Mouse (Mus musculus) testis, postnatal 14 days (tissue): Measurements from ENCODE around the gene Neurl2.
"Not testable (repeated sequence)": the region's sequence is repeated elsewhere in the genome, so short reads cannot be mapped to it uniquely, and the experiment has no call there.

Source experiments
- DNase-seq: peaks from one replicate; pipeline ENCODE4 v3.0.0; 2021; ENCODE audit warnings: low spot score

The Neurl2 gene

DNA sequence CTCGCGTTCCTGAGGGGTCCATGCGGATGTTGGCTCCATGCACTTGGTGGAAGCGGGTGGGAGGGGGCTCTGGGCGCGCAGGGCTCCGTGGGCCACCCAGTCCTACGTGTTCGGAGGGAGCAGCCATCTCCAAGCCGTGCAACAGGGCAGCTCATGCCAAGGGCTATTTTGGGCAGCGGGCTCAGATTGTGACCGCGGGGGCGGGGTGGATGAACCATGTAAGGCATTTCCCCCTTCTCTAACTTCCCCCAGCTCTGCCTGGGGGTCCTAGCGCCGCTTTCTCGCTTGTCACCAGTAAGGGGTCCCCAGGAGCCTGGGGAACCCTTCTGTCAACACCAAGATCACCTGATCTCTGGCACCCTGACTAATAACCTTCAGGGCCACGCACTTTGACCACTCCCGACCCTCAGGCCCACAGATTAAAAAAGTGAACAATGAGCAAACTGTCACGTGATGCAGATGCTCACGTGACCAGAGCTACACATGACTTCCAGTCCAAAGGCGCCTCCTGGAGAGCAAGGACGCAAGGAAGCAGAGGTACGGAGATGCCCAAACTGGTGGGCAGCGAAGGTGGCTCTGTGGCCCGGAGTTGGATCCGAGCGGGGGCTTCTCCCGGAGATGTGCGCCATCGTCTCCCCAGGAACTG is at the start of gene Neurl2:
Gene Neurl2, minus strand, starts transcription at position 143 of the 646 bp plus-strand sequence.
- DNase-seq = peak; percentile 86

DNA sequence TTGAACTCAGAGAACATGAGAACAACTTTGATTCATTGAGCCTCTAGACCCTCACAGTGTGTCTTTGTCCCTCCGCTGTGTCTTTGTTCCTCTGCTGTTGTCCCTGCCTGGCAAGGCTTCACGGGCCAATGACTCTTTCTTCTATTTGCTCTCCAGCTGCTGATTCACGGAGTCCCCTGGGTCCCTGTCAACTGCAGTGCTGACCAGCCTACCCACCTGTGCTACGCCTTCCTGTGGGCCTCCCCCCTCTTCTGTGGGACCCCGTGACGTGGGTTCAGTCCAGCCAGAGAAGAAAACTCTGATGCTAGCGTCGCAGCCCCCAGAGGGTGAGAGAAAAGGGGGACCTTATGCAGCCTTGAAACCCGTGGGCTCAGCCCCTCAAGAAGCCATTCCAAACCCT is 49.4 kb upstream of the Neurl2 start:
- no peak for DNase-seq

- DNase-seq = peak; percentile 93
Observed at GRCm38 (mm10) chr2:164879568-164880277, 46.5 kb upstream of the Neurl2 start.

DNA sequence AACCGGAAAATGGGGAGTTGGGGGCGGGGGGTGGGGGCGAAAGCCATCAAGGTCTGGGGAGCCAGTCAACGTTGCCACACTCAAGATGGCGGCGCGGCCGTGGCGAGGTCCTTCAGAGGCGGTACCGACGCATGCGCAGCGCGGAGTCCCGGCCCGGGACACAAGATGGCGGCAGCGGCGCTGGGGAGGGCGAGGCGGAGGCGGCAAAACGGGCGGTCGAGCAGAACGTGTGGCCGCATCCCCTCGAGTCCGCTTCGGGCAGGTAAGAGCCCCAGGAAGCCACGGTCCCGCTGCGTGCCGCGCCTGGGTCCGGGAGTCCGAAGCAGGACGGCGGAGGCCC is 45.9 kb upstream of the Neurl2 start, which contains the start of gene Pcif1:
Gene Pcif1, plus strand, starts transcription at position 77 of the 340 bp plus-strand sequence.
- DNase-seq = peak; percentile 92

DNA sequence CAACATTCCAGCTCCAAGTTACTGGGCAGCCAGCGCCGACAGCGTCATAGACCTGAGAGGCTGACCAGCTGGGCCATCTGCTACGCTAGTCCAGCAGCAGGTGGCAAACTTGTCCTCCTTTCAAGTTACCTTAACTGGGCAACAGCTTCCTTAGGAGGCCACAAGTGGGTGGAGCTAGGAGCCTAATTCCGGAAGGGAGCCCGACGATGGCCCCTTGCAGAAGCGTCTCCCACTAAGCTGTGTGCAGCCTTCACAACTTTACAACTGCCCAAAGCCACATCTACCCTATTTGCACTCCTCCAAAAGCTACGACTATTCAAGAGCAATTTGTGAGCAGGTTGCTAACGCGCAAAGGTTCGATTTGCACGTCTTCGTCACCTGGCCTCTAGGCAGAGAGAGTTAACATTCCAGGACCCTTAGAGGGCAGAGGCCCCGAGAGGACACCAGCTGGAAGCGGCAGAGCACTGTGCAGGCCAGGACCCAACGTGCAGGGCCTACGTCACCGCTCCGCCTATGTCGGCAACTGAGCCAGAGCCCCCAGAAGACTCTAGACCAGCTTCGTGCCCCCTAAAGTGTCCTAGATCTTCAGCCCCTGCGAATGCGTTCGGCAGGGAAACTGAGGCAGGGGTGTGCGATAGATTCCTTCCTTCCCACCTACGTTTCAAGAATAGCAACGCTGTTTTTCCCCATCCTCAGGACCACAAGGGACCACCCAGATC is 45.4 kb upstream of the Neurl2 start:
- DNase-seq = peak; percentile 69

GRCm38 (mm10) chr2:164877376-164878215 is 44.3 kb upstream of the Neurl2 start:
- DNase-seq = not testable (repeated sequence)

DNA sequence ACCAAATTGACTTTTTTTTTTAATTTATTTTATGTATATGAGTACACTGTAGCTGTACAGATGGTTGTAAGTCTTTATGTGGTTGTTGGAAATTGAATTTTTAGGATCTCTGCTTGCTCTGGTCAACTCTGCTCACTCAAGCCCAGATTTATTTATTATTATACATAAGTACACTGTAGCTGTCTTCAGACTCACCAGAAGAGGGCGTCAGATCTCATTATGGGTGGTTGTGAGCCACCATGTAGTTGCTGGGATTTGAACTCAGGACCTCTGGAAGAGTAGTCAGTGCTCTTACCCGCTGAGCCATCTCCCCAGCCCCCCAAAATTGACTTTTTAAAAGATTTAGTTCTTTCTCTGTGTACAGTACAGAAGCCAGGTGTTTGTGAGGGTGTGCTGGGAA is 42.4 kb upstream of the Neurl2 start:
- DNase-seq = not testable (repeated sequence)

GRCm38 (mm10) chr2:164874239-164874769 is 41.0 kb upstream of the Neurl2 start:
- no peak for DNase-seq

- DNase-seq = no peak
Observed at GRCm38 (mm10) chr2:164873621-164874020, 40.4 kb upstream of the Neurl2 start.

- no peak for DNase-seq
Observed at GRCm38 (mm10) chr2:164871602-164872303, 38.5 kb upstream of the Neurl2 start.

DNA sequence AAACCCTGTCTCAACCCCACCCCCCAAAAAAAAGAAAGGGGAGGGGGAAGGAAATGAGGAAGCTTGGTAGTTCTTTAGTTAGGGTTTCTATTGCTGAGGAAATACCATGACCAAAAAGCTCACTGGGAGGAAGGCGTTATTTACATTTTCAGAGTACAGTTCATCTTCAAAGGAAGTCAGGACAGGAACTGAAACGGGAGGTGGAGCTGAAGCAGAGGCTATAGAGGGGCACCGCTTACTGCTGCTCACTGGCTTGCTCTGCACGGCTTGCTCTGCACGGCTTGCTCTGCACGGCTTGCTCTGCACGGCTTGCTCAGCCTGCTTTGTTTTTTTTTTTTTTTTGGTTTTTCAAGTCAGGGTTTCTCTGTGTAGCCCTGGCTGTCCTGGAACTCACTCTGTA is 35.2 kb upstream of the Neurl2 start:
- no peak for DNase-seq

DNA sequence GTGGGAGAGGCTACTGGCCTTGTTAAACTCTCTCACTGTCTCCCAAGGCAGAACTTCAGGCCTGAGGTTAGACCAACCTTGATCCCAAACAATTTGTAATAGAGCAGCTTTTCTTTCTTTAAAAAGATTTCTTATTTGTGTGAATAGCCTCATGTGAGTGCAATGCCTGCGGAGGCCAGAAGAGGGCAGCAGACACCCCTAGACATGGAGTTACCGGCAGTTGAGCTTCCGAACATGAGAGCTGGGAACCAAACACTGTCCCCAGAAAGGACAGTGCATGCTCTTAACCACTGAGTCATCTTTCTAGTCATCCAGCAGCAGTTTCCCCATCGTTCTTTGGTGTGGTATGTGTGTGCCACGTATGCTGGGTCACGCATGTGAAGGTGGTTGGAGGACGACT is 34.3 kb upstream of the Neurl2 start:
- DNase-seq = peak; percentile 69

DNA sequence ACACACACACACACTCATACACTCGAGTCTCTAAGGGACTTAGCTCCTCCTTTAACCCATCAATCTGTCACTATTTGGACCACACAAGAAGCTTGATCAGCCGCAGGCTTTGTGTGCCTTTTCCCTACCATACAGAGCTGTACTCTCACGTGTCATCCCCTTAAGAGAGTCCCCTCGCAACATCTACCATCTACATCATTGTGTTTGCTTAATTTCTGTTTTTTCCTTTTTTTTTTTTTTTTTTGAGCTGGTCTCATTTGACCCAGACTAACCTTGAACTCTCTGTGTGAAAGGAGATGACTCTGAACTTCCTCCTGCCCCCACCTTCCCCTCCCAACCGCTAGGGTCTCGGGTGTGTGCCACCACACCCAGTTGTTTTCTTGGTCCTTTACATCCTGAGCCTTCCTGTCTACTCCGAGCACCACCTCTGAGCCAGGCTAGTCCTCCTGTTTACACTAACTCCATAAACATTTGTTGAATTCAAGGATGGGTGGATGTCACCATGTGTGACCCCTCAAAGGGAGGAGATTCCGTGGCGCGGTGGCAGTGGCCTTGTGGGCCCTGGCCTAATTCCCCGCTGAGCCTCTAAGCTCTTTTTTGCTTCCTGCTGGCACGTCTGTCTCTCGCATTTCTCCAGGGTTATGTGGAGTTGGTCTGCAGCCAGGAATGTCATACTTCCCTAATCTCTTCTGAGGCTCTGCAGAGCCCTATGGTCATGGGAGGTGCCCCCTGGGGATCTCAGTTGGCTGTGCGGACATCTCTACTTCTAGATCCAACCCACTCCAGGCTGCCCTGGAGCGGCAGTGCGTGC is 33.7 kb upstream of the Neurl2 start:
- DNase-seq = peak; percentile 69

GRCm38 (mm10) chr2:164864593-164864992 is 31.3 kb upstream of the Neurl2 start:
- DNase-seq = no peak

DNA sequence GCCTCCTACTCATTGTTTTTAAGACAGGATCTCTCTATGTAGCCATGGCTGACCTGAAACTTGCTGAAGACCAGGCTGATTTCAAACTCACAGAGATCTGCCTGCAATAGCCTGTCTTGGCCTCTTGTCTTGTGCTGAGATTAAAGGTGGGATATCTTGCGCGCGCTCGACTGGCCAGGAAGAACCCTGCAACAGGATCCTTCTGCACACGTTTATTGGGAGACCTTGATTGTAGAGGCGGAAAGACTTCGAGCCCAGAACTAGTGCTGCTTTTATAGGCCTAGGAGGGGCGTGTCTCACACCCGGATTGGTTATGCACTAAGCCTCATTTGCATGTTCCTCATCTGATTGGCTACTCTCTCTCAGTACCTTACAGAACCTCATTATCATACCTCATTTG is 30.2 kb upstream of the Neurl2 start:
- DNase-seq = not testable (repeated sequence)

- DNase-seq = no peak
Observed at GRCm38 (mm10) chr2:164862179-164862861, 29.1 kb upstream of the Neurl2 start.

GRCm38 (mm10) chr2:164861094-164861493 is 27.8 kb upstream of the Neurl2 start:
- DNase-seq = no peak

GRCm38 (mm10) chr2:164859640-164860432 is 26.6 kb upstream of the Neurl2 start:
- no peak for DNase-seq

- DNase-seq = no peak
Observed at GRCm38 (mm10) chr2:164859155-164859554, 25.9 kb upstream of the Neurl2 start.
